Mouse (Mus musculus) forebrain, embryonic 11.5 days (tissue): Measurements from ENCODE around the gene Dnajb1. TPM values are rescaled to one million over a fixed set of nuclear protein-coding genes. Genes with fewer than 3 reads are reported as not detected.
A peak's percentile ranks its signal among the peaks of the same experiment; 100 is the strongest.

Experiments
- ATAC-seq: fragments of 200-750 bp; cut with Nextera tagmentation; replicated peaks from 2 replicates; pipeline ENCODE4 v1.8.0; 2017; ENCODE audit warnings: moderate TSS enrichment; ENCODE audit not compliant: low FRiP score
- DNase-seq: peaks from one replicate; pipeline ENCODE4 v3.0.0-alpha.2; 2017; ENCODE audit warnings: low spot score
- H3K27ac ChIP-seq: fragments of 300-500 bp; sonication (generic); 2 replicates; pipeline ENCODE4 v1.5.1; 2014; ENCODE audit warnings: low read depth, low read length
- H3K27me3 ChIP-seq: fragments of 300-500 bp; sonication (generic); 2 replicates; pipeline ENCODE4 v1.6.1; 2014; ENCODE audit warnings: mild to moderate bottlenecking, low read length, mixed read lengths; ENCODE audit not compliant: control insufficient read depth, insufficient read depth
- H3K36me3 ChIP-seq: fragments of 300-500 bp; sonication (generic); 2 replicates; pipeline ENCODE4 v1.6.1; 2014; ENCODE audit warnings: mild to moderate bottlenecking, low read length, moderate library complexity, mixed read lengths; ENCODE audit not compliant: control insufficient read depth, insufficient read depth
- H3K4me1 ChIP-seq: fragments of 300-500 bp; sonication (generic); replicated peaks from 2 replicates; pipeline ENCODE4 v1.6.1; 2014; ENCODE audit warnings: low read length, mixed read lengths; ENCODE audit not compliant: control insufficient read depth, insufficient read depth
- H3K4me2 ChIP-seq: fragments of 300-500 bp; sonication (generic); 2 replicates; pipeline ENCODE4 v1.6.1; 2014; ENCODE audit warnings: low read depth, mild to moderate bottlenecking, low read length, moderate library complexity, mixed read lengths; ENCODE audit not compliant: severe bottlenecking
- H3K4me3 ChIP-seq: fragments of 300-500 bp; sonication (generic); 2 replicates; pipeline ENCODE4 v1.5.1; 2014; ENCODE audit warnings: low read depth, low read length
- H3K9ac ChIP-seq: fragments of 300-500 bp; sonication (generic); 2 replicates; pipeline ENCODE4 v1.6.1; 2014; ENCODE audit warnings: low read length
- H3K9me3 ChIP-seq: fragments of 300-500 bp; sonication (generic); 2 replicates; pipeline ENCODE4 v1.6.1; 2016; ENCODE audit warnings: low read length, mixed read lengths; ENCODE audit not compliant: control insufficient read depth
- WGBS: fragments of 180-500 bp; shearing (Covaris S2); extraction: QIAGEN DNeasy Blood & Tissue Kit; methylation state at CpG from one replicate; pipeline ENCODE4 v1.1.7; 2014; 5-methylcytosine and 5-hydroxymethylcytosine counted together
- polyA plus RNA-seq: library from polyadenylated mRNA; unstranded; fragments of >200 nt; fragmentation: Nextera tagmentation; extraction: Ambion mirVana; gene quantifications from 2 replicates; pipeline ENCODE4 v1.2.1, GENCODE M21; 2014

The Dnajb1 gene
- polyA plus RNA-seq, 1 experiment from 2014 or later: 73.8 TPM

DNA sequence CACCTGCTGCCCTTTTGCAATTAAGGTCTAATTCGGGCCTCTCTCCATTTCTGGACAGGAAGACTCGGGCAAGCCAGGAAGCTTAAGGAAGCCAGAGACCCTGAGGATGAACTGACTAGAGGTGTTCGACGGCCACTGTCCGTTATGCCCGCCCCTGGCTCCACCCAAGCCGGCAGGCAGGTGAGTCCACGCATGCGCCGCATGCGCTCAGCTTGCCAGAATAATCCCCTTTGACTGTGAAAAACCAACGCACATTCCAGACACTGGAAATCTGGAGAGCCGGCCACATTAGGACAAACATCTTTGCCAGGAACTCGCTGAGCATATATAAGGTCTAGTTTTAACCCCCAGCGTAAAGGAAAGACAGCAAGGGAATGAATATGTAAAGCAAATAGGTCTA lies 24.8 kb upstream of the Dnajb1 start:
- Histone ChIP-seq H3K9ac (no peak overlapping the region), H3K4me3 (no peak overlapping the region), H3K36me3 (no peaks in the 10 kb centered on the region; the same call in 1 of the 2 replicates), H3K4me1 (0 out of 2 replicates have a peak, but pooled peaks cover 2% of the 10 kb centered on the region), H3K9me3 (no peaks in the 10 kb centered on the region), H3K27me3 (no peaks in the 10 kb centered on the region), H3K27ac (no peak overlapping the region), H3K4me2 (no peak overlapping the region)
- 89% methylated on average over 15 of the region's 15 CpGs for WGBS
- DNase-seq (no peak), ATAC-seq (no peak)

DNA sequence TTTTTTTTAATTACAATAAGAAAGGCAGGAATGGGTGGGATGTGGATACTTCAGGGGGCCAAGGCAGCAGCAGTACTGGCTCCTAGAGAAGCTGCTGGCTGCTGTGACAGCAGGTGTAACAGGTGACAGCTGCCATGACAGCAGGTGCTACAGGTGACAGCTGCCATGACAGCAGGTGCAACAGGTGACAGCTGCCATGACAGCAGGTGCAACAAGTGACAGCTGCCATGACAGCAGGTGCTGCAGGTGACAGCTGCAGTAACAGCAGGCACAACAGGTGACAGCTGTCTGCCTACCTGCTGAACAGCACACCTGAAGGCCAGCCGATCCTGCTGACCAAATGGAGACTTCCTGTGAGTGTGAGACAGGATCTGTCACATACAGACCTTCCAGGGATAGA lies 23.2 kb upstream of the Dnajb1 start:
- Histone ChIP-seq H3K9ac (no peak overlapping the region), H3K4me1 (no peaks in the 10 kb centered on the region), H3K27me3 (no peaks in the 10 kb centered on the region), H3K4me3 (no peak overlapping the region), H3K36me3 (no peaks in the 10 kb centered on the region; the same call in 1 of the 2 replicates), H3K27ac (no peak overlapping the region), H3K4me2 (no peak overlapping the region), H3K9me3 (no peaks in the 10 kb centered on the region)
- DNase-seq: no peak
- 95% methylated on average over 1 of the region's 1 CpGs for WGBS
- ATAC-seq: no peak

DNA sequence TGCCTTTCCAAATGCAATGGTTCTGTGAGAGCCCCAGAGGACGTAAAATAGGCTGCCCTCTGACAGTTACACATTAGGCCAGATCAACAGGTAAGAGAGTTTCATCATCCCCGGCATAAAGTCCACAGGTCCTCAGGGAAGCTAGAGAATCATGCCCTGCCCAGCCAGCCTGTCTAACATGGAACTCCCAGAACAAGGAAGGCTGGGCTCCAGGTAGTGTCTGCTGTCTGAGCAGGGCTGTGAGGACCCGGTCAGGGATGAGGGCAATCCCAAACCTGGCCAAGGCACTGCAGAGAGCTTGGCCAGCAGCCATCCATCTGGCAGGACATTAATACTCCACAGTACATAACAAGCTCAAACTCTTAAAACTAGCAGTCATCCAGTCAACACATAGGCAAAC lies 22.7 kb upstream of the Dnajb1 start:
- Histone ChIP-seq H3K4me3 (no peak overlapping the region), H3K9me3 (no peaks in the 10 kb centered on the region), H3K27me3 (no peaks in the 10 kb centered on the region), H3K27ac (no peak overlapping the region), H3K9ac (no peak overlapping the region), H3K4me1 (no peaks in the 10 kb centered on the region), H3K4me2 (no peak overlapping the region), H3K36me3 (no peaks in the 10 kb centered on the region; the same call in 1 of the 2 replicates)
- 84% methylated on average over 3 of the region's 3 CpGs for WGBS
- ATAC-seq (no peak), DNase-seq (no peak)

GRCm38 (mm10) chr8:83587644-83588043 lies 20.3 kb upstream of the Dnajb1 start:
- Histone ChIP-seq H3K27ac (no peak overlapping the region), H3K27me3 (no peaks in the 10 kb centered on the region), H3K9ac (no peak overlapping the region), H3K4me2 (no peak overlapping the region), H3K9me3 (no peaks in the 10 kb centered on the region), H3K36me3 (no peaks in the 10 kb centered on the region; the same call in 1 of the 2 replicates), H3K4me3 (no peak overlapping the region), H3K4me1 (peaks cover 3% of the 10 kb centered on the region; the same call in 1 of the 2 replicates)
- WGBS: 83% methylated on average over 6 of the region's 6 CpGs
- ATAC-seq (no peak), DNase-seq (no peak)

GRCm38 (mm10) chr8:83588886-83589285 lies 19.1 kb upstream of the Dnajb1 start:
- peaks cover 3% of the 10 kb centered on the region; the same call in 1 of the 2 replicates for H3K4me1 ChIP-seq
- no peaks in the 10 kb centered on the region; the same call in 1 of the 2 replicates for H3K36me3 ChIP-seq

DNA sequence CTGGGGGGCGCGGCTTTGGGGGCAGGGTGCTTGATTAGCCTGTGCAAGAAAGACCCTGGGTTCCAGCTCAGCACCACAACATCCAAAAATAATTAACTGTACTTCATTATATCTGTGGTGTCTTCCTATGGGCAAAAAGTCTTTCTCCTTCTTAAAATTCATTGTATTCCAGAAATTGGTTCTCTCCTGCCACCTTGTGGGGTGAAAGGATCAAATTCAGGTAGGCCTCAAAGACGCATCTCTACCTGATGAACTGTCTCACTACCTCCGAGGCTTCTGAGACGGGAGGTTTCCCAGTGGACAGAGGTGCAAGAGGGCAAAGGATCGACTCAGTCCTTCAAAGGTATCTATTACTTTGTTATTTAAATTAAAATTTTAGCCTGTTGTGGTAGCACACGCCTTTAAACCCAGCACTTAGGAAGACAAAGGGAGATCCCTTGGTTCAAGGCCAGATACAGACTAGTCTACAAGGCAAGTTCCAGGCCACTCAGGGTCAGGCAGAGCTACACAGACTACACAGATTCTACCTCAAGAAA lies 17.4 kb upstream of the Dnajb1 start:
- no peaks in the 10 kb centered on the region for H3K9me3 ChIP-seq
- no peak overlapping the region for H3K27ac ChIP-seq
- H3K36me3 ChIP-seq: no peaks in the 10 kb centered on the region; the same call in 1 of the 2 replicates
- H3K4me3 ChIP-seq: no peak overlapping the region
- ATAC-seq (no peak), DNase-seq (no peak)
- no peak overlapping the region for H3K4me2 ChIP-seq
- 87% methylated on average over 7 of the region's 7 CpGs for WGBS
- H3K4me1 ChIP-seq: peaks cover 3% of the 10 kb centered on the region; the same call in 1 of the 2 replicates
- no peak overlapping the region for H3K9ac ChIP-seq
- no peaks in the 10 kb centered on the region for H3K27me3 ChIP-seq

More at GRCm38 (mm10) chr8:83588886-83589285, 19.1 kb upstream of the Dnajb1 start:
- no peaks in the 10 kb centered on the region for H3K27me3 ChIP-seq
- no peaks in the 10 kb centered on the region for H3K9me3 ChIP-seq
- H3K4me3 ChIP-seq: no peak overlapping the region
- H3K9ac ChIP-seq: no peak overlapping the region
- H3K27ac ChIP-seq: no peak overlapping the region
- no peak overlapping the region for H3K4me2 ChIP-seq
- ATAC-seq: no peak
- DNase-seq: no peak
- WGBS: 90% methylated on average over 5 of the region's 5 CpGs

GRCm38 (mm10) chr8:83592682-83593081 lies 15.3 kb upstream of the Dnajb1 start:
- no peak for ATAC-seq
- Histone ChIP-seq H3K9ac (peak overlapping the region; percentile 46; the same call in 1 of the 2 replicates), H3K4me2 (peak overlapping the region; percentile 88), H3K4me1 (peaks cover 3% of the 10 kb centered on the region; the same call in 1 of the 2 replicates), H3K27me3 (no peaks in the 10 kb centered on the region), H3K27ac (no peak overlapping the region), H3K36me3 (no peaks in the 10 kb centered on the region; the same call in 1 of the 2 replicates), H3K9me3 (no peaks in the 10 kb centered on the region), H3K4me3 (peak overlapping the region; percentile 87)
- no peak for DNase-seq
- WGBS: 72% methylated on average over 3 of the region's 3 CpGs

GRCm38 (mm10) chr8:83593325-83594166 lies 14.4 kb upstream of the Dnajb1 start:
- Histone ChIP-seq H3K4me2 (peak overlapping the region; percentile 88), H3K36me3 (no peaks in the 10 kb centered on the region), H3K4me1 (peaks cover 3% of the 10 kb centered on the region; the same call in 1 of the 2 replicates), H3K27me3 (no peaks in the 10 kb centered on the region), H3K9ac (peak overlapping the region; percentile 86), H3K9me3 (no peaks in the 10 kb centered on the region), H3K27ac (peak overlapping the region; percentile 76), H3K4me3 (peak overlapping the region; percentile 87)
- 7% methylated on average over 22 of the region's 22 CpGs for WGBS
- ATAC-seq: no peak
- DNase-seq: no peak
